Mouse (Mus musculus): ENCODE measurements around the gene Gm10842. TPM values are rescaled to one million over a fixed set of nuclear protein-coding genes. Genes with fewer than 3 reads are reported as not detected.
A peak's percentile ranks its signal among the peaks of the same experiment; 100 is the strongest.

The Gm10842 gene
- polyA plus RNA-seq, 1 experiment: not detected

DNA sequence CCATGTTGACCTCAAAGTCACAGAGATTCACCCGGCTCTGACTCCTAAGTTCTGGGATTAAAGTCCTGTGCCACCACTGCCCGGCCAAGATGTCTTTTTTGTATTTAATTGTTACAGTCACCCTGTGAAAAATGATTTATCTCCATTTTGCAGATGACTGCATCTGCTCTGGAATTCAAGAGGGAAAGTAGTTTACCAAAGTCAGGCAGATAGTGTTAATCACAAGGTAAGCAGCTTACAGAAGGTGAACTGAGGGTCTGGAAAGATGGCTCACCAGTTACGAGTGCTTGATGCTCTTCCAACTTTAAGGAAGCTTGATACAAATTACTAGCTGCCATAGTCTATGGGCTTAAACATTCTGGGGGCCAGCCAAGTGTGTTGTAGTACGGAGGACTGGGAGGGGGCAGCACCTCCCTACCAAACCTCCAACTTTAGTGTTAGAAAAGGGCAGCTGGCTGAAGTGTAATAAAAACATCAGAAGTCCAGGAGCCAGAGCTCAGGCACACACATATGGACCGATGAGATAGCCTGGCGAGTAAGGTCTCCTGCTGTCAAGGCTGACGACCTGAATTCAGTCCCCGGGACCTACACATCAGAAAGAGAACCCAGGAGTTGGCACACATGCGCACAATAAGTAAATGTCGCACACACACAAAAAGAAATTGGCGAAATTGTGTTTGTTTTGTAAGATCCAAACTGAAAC is 2.0 kb upstream of the Gm10842 start:
- peak; percentile 24 for DNase-seq
- no peak overlapping the region for H3K27ac ChIP-seq (ENCODE audit: insufficient read depth, low read depth, low read length)
- no peaks in the 10 kb centered on the region for H3K27me3 ChIP-seq (replicated peaks; ENCODE audit: control insufficient read depth, insufficient read depth, low read length)
- TF ChIP-seq CTCF (conservative IDR thresholded peaks at IDR 0.05; ENCODE audit: insufficient read depth, insufficient read length, low read depth, low read length) (no peak), POLR2A (IDR thresholded peaks at IDR 0.05; ENCODE audit: low read depth, low read length) (no peak)
- WGBS: 58% methylated on average over 11 of the region's 11 CpGs
- H3K4me3 ChIP-seq (ENCODE audit: insufficient read depth, low read depth, low read length): no peak overlapping the region
- H3K36me3 ChIP-seq (ENCODE audit: control insufficient read depth, insufficient read depth, low read length): no peaks in the 10 kb centered on the region
- H3K4me1 ChIP-seq (ENCODE audit: control insufficient read depth, insufficient read depth, low read length): no peaks in the 10 kb centered on the region

DNA sequence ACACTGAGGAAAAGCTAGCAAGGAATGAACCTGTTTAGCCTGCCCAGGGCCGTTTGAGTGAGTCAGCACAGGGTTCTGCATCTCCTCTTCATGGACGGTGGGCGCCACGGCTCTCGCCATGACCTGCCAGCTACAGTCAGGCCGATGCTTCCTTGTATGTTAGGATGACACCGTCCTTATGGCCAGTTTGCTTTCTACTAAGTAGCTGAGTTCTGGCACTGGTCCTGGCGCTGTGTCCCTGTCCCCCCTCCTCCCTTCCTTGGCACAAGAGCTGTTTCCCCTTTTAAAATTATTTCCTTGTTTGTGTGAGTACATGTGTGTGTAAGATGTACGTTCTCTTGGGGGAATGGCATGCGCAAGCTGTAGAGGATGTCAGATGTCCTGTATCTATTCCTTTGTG is 1.5 kb upstream of the Gm10842 start:
- Histone ChIP-seq H3K4me3 (ENCODE audit: insufficient read depth, low read depth, low read length) (no peak overlapping the region), H3K36me3 (ENCODE audit: control insufficient read depth, insufficient read depth, low read length) (no peaks in the 10 kb centered on the region), H3K4me1 (ENCODE audit: control insufficient read depth, insufficient read depth, low read length) (no peaks in the 10 kb centered on the region), H3K27me3 (replicated peaks; ENCODE audit: control insufficient read depth, insufficient read depth, low read length) (no peaks in the 10 kb centered on the region), H3K27ac (ENCODE audit: insufficient read depth, low read depth, low read length) (no peak overlapping the region)
- 59% methylated on average over 10 of the region's 10 CpGs for WGBS
- TF ChIP-seq CTCF (conservative IDR thresholded peaks at IDR 0.05; ENCODE audit: insufficient read depth, insufficient read length, low read depth, low read length) (no peak), POLR2A (IDR thresholded peaks at IDR 0.05; ENCODE audit: low read depth, low read length) (no peak)
- DNase-seq: no peak

- Histone ChIP-seq H3K27ac (ENCODE audit: insufficient read depth, low read depth, low read length) (no peak overlapping the region), H3K36me3 (ENCODE audit: control insufficient read depth, insufficient read depth, low read length) (no peaks in the 10 kb centered on the region), H3K4me1 (ENCODE audit: control insufficient read depth, insufficient read depth, low read length) (peaks cover 10% of the 10 kb centered on the region; the same call in 1 of the 2 replicates), H3K27me3 (replicated peaks; ENCODE audit: control insufficient read depth, insufficient read depth, low read length) (no peaks in the 10 kb centered on the region), H3K4me3 (ENCODE audit: insufficient read depth, low read depth, low read length) (no peak overlapping the region)
- WGBS: 77% methylated on average over 3 of the region's 3 CpGs
- TF ChIP-seq CTCF (conservative IDR thresholded peaks at IDR 0.05; ENCODE audit: insufficient read depth, insufficient read length, low read depth, low read length): no peak
- TF ChIP-seq POLR2A (IDR thresholded peaks at IDR 0.05; ENCODE audit: low read depth, low read length): no peak
- DNase-seq: no peak
These were observed 2.7 kb downstream of the Gm10842 start for GRCm38 (mm10) chr11:105149353-105149752.

DNA sequence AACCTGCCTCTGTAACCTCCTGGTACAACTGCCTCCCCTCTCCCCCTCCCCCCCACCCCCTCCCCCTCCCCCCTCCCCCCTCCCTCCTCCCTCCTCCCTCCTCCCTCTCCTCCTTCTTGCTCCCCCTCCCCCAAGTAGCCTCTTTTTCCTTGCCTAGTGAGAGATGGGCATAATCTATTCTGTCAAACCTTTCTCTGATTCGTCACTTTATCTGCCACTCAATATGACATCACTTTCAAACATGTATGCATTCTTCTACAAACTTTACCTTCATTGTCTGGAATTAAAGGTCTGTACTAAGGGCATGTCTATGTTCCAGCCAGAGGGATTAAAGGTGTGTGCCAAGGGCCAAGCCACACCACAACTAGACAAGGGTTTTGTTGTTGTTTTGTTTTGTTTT is 3.1 kb downstream of the Gm10842 start:
- Histone ChIP-seq H3K4me3 (ENCODE audit: insufficient read depth, low read depth, low read length) (no peak overlapping the region), H3K4me1 (ENCODE audit: control insufficient read depth, insufficient read depth, low read length) (peaks cover 10% of the 10 kb centered on the region; the same call in 1 of the 2 replicates), H3K36me3 (ENCODE audit: control insufficient read depth, insufficient read depth, low read length) (no peaks in the 10 kb centered on the region), H3K27me3 (replicated peaks; ENCODE audit: control insufficient read depth, insufficient read depth, low read length) (no peaks in the 10 kb centered on the region), H3K27ac (ENCODE audit: insufficient read depth, low read depth, low read length) (no peak overlapping the region)
- DNase-seq: no peak
- TF ChIP-seq POLR2A (IDR thresholded peaks at IDR 0.05; ENCODE audit: low read depth, low read length) (no peak), CTCF (conservative IDR thresholded peaks at IDR 0.05; ENCODE audit: insufficient read depth, insufficient read length, low read depth, low read length) (no peak)
- WGBS: 100% methylated on average over 1 of the region's 1 CpGs

DNA sequence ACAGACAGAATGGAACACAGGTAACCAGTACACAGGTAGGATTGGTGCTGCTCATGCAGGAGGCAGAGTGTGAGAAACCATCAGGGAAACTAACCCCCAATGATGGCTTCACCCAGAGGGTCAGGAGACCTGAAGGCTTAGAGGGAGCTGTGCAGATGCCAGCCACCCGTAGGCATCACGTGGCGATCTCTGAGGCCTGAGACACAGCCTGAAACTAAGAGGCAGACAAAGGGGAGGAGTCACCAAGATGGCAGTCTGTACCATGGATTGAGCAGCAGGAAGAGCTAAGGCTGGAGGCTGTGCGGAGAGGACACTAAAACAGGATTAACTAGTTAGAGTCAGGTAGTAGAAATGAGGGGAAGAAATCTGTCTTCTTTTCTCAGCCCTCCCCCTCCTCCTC is 4.0 kb downstream of the Gm10842 start:
- Histone ChIP-seq H3K27ac (ENCODE audit: insufficient read depth, low read depth, low read length) (no peak overlapping the region), H3K4me1 (ENCODE audit: control insufficient read depth, insufficient read depth, low read length) (peaks cover 10% of the 10 kb centered on the region; the same call in 1 of the 2 replicates), H3K27me3 (replicated peaks; ENCODE audit: control insufficient read depth, insufficient read depth, low read length) (no peaks in the 10 kb centered on the region), H3K36me3 (ENCODE audit: control insufficient read depth, insufficient read depth, low read length) (no peaks in the 10 kb centered on the region), H3K4me3 (ENCODE audit: insufficient read depth, low read depth, low read length) (no peak overlapping the region)
- TF ChIP-seq POLR2A (IDR thresholded peaks at IDR 0.05; ENCODE audit: low read depth, low read length): no peak
- no peak for TF ChIP-seq CTCF (conservative IDR thresholded peaks at IDR 0.05; ENCODE audit: insufficient read depth, insufficient read length, low read depth, low read length)
- 76% methylated on average over 4 of the region's 4 CpGs for WGBS
- no peak for DNase-seq

DNA sequence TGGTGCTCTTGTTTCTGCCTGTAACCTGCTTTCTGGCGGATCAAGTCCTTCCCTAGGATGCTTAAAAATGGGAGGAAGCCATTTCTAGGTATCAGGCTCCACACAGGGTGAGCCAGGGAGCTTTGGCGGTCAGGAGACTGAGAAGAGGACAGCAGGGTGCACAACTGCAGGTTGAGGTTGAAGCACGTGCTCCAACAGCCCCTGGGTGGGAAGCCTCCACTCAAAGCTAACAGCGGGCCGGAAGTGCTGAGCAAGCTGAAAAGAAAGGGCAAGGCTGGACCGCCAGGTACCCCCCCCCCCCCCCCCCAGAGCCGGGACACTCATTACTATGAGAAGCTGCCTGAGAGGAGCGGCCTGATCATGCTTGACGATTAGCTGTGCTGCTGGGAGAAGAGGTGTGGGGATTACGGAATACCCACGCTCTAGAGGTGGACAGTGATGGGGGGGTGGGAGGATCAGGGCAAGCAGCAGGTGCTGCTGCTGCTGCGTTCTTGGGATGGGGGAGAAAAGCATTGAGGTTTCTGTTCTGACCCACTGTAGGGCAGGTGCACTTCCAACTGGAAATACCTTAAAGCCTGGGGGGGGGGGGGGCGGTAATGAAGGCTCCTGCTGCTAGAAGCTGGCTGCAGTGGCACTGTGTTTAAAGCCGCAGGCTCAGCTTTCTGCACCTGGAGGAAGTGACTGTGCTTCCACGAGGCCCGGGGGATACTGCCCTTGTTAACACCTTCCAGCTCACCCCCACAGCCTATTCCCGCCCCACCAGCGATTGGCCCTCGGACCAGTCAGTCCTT is 4.7 kb downstream of the Gm10842 start:
- no peak overlapping the region for H3K27ac ChIP-seq (ENCODE audit: insufficient read depth, low read depth, low read length)
- H3K4me1 ChIP-seq (ENCODE audit: control insufficient read depth, insufficient read depth, low read length): peaks cover 10% of the 10 kb centered on the region; the same call in 1 of the 2 replicates
- no peak for DNase-seq
- no peaks in the 10 kb centered on the region for H3K27me3 ChIP-seq (replicated peaks; ENCODE audit: control insufficient read depth, insufficient read depth, low read length)
- H3K36me3 ChIP-seq (ENCODE audit: control insufficient read depth, insufficient read depth, low read length): no peaks in the 10 kb centered on the region
- WGBS: 19% methylated on average over 19 of the region's 19 CpGs
- TF ChIP-seq CTCF (conservative IDR thresholded peaks at IDR 0.05; ENCODE audit: insufficient read depth, insufficient read length, low read depth, low read length): no peak
- no peak for TF ChIP-seq POLR2A (IDR thresholded peaks at IDR 0.05; ENCODE audit: low read depth, low read length)
- H3K4me3 ChIP-seq (ENCODE audit: insufficient read depth, low read depth, low read length): no peak overlapping the region

DNA sequence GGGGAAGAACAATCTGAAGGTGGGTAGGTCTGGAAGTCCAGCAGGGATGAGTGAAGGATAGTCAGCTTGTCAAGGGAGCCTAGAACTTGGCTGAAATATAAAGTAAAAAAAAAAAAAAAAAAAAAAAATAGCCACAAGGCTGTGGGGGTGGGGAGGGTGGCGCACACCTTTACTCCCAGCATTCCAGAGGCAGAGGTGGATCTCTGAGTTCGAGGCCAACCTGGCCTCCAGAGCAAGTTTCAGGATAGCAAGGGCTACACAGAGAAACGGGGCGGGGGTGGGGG is 5.3 kb downstream of the Gm10842 start:
- Histone ChIP-seq H3K4me3 (ENCODE audit: insufficient read depth, low read depth, low read length) (no peak overlapping the region), H3K27ac (ENCODE audit: insufficient read depth, low read depth, low read length) (no peak overlapping the region), H3K4me1 (ENCODE audit: control insufficient read depth, insufficient read depth, low read length) (peaks cover 13% of the 10 kb centered on the region), H3K27me3 (replicated peaks; ENCODE audit: control insufficient read depth, insufficient read depth, low read length) (no peaks in the 10 kb centered on the region), H3K36me3 (ENCODE audit: control insufficient read depth, insufficient read depth, low read length) (no peaks in the 10 kb centered on the region)
- TF ChIP-seq POLR2A (IDR thresholded peaks at IDR 0.05; ENCODE audit: low read depth, low read length): no peak
- TF ChIP-seq CTCF (conservative IDR thresholded peaks at IDR 0.05; ENCODE audit: insufficient read depth, insufficient read length, low read depth, low read length): no peak
- DNase-seq: no peak
- 61% methylated on average over 4 of the region's 4 CpGs for WGBS

Data from kidney, adult 2 months (tissue).